Mouse (Mus musculus) embryo, embryonic 10 days (tissue): ENCODE results near the gene Incenp.
"Not testable (repeated sequence)": the region's sequence is repeated elsewhere in the genome, so short reads cannot be mapped to it uniquely, and the experiment has no call there.

ENCODE experiments used
- DNase-seq: peaks from one replicate; pipeline ENCODE4 v3.0.0-alpha.2; 2015; ENCODE audit warnings: low spot score

Gene Incenp

DNA sequence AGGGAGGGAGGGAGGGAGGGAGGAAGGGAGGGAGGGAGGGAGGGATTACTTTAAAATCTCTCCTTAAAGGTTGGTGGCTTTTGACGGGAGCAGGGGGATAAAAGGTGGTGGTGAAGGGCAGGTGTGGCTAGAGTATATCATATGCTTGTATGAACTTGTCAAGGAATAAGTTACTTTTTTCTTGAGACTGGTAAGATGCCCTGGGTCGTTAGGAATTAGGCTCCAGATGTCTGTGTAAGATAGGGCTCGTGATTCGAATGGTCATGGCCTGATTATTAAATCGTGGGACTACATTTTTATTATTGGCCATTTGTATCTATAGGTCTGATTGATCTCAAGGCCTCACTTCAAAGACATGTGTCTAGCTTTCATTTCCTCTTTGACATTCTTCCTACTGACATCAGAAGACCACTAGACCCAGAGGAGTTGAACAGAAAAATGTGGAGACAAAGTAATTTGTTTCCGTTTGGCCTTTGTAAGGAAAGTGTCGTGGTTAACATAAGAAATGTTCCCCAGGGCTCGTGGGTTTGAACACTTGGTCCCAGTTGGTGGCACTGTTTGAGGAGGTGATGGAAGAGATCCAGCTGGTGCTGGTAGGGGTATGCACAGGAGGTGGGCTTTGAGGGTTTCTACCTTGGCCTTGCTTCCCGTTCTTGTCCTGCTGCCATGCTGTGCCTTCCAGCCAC, 19.0 kb upstream of the Incenp start:
- DNase-seq, result no peak

DNA sequence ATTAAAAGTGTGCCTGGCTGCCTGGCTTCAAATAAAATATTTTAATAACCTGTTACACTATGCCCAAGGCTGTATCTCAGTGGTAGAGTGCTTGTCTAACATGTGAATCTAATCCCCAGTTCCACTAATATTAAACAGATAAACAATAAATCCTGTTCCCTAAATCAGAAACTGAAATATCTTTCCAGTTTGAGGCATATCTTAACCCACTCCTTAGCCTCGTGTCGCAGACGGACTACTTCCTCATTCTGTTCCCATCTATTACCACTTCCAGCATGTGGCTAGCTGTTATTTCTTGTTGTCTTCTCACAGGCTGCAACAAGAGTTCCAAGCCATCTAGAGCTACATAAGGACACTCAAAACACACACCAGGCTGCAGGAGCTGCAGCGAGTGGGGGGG, 18.4 kb upstream of the Incenp start:
- no peak for DNase-seq

DNA sequence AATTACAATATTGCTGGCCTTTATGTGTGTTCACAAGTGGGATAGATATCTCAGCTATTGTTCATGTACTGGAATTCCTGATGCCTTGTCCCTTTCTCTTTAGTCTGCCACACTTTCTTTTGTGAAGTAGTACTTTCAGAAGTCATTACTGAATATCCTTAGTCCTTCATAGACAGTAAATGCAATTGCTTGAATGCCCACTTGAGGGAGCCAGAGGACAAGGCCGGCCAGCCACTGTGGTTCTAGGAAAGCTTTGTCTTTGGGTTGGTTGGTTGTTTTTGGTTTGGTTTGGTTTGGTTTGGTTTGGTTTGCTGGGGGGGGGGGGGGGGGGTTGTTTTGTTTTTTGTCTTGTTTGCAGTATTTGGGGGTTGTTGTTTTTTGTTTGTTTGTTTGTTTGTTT, 16.6 kb upstream of the Incenp start:
- DNase-seq, result peak; percentile 90

DNA sequence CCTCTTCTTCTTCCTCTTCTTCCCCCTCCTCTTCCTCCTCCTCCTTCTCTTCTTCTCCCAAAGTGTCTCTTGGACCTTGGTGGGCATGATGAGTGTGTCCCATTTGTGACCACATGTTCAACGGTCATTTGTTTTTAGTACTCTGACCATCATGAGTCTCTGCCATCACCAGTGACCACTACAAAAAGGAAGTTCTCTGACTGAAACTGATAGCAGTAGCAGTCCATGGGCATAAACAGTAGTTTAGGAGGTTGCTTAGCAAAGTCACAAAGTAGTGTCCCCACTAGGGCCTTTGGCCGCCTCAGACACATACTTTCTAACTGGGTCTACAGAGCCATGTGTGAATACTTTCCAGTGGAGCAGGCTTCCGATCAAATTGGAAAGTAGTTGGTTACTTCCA, 15.0 kb upstream of the Incenp start:
- no peak for DNase-seq

DNA sequence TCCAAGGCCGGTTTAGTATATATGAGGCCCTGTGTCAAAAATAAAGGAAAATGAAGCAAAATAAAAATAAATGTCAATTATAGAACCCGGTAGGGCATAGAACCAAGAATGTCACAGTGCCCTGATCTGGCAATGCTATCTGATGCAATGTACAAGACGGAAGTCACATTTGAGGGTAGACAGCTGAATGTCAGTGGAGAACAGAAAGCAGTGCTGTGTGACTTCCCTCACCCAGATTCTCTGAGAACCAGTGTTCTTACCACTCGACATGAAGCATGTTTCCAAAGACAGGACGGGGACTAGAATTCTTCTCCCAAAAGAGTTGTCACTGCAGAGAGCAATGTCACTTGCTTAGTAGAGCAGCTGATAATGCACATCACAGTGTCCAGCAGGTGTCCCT, 14.4 kb upstream of the Incenp start:
- no peak for DNase-seq

DNA sequence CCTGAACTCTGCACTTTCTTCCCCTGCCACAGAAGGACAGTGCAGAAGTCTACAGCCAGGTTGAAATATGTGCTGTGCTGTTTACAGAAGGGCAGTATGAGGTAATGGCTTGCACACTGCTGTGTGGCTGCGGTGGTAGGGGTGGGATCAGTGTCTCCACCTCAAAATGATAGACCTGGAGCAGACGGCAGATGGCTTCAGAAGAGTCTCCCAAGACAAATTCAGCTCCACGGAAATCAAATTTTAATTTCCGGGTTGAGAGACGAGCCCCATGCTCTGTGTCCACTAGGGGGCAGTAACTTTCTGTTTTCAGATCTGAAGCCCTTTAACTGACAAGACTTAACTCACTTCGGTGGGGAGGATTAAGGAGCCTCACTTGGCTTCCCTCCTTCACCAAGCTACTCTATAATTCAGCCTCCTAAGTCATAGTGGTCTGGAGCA, 12.0 kb upstream of the Incenp start:
- peak; percentile 77 for DNase-seq

DNA sequence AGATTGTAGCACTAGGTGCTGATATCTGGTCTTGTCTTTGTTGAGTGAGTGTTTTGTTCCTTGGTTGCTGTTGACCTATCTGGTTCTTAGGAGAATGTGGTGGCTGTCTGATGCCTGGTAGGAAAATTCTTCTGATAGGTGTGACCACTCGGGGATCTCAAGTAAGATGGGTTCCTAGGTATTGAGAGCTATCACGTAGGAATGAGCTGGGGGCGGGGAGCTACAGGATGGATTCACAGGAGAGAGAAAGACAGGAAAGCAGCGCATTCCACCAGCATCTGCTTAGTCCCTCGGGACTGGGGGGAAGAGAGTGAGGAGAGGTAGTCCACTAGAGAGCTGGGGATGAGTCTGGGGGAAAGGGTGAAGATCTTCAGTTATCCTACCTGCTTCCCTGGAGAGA, 10.0 kb upstream of the Incenp start:
- no peak for DNase-seq

DNA sequence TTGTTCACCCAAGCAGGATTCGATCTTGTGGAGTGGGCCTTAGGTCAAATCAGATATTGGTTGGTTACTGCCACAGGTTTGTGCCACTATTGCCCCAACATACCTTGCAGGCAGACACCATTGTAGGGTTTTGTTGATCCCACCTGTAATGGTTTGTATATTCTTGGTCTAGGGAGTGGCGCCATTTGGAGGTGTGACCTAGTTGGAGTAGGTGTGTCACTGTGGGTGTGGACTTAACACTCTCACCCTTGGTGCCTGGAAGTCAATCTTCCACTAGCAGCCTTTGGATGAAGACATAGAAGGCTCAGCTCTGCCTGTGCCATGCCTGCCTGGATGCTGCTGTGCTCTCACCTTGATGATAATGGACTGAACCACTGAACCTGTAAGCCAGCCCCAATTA, 1.3 kb upstream of the Incenp start:
- not testable (repeated sequence) for DNase-seq

DNA sequence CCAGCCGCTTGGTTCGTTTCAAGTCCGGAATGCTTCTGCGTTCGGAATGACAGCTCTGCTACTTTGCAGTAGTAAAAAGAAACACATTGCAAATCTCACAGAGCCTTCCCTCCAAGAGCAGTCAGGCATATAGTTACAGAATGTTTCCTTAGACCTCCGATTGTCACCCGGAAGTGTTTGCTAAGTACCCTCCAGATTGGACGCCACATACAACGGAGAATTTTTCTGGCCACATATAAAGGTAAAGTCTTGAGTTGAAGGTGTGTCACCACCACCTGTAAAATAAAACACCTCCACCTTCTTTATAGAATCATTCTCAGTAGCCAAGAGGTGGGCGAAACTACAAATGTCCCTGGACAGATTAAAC, 412 bp upstream of the Incenp start:
- no peak for DNase-seq

DNA sequence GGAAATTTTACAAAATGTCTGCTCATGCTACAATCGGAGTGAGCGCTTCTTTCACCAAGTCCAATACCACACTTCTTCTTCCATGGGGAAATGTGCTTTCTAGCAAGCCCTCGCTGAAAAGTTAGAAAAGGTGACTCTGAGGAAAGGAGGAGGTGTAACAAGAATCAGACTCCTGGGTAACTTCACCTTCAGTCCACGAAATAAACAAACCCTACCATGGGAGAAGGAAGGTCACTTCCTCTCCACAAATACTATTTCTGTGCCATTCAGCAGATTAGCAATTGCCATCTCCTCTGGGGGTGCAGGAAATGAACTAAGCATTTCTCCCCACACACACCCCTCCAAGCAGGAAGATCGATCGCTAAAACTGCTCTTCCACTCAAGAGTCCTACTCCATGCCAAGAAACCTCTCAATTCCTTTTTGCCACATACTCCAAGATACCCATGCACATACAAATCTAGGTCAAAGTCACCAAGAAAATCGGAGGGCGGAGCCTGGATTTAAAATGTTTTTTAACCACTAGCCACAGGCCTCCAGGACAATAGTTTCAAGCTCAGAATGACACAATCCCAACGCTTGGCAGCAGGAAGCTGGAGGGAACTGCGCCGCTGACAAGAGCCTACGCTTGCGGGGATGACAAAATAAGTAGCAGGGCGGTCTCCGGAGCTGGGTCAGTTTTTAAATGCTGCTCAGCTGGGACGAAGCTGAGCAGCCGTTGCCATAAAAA, 848 bp downstream of the Incenp start:
- DNase-seq, result peak; percentile 35

DNA sequence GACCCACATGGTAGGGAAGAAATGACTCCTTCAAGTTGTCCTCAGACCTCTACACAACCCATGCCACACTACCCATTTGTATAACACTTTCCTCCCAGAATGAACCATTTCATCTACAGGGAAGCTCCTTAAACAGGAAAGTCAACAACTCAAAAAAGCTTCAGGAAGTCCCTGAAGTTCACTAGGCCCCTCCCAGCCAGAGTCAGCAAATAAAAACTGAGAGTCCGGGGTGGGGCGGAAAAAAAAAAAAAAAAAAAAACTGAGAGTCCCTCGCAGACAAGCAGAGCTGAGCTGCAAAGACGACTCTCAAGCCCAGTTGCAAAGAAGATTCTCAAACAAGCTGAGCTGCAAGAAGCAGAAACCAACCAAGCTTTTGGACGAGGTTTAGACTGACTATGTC, 3.3 kb downstream of the Incenp start:
- no peak for DNase-seq

DNA sequence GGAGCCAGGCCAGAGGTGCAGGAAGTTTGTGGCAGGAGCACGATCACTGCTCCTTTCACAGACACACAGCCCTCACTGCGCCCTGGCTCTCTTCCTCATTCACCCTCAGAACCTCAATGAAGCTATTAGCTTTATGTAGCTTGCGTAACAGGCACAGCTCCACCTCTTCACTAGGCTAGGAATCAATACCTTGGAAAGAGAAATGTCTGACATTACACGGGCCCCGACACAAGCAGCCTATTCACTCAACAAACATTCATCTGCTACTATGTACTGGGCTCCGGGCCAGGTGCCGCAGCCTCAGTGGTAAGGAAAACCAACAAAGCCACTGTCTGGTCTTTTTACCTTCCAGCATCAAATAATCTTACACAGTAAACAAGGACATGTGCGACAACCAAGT, 12.6 kb downstream of the Incenp start:
- no peak for DNase-seq

DNA sequence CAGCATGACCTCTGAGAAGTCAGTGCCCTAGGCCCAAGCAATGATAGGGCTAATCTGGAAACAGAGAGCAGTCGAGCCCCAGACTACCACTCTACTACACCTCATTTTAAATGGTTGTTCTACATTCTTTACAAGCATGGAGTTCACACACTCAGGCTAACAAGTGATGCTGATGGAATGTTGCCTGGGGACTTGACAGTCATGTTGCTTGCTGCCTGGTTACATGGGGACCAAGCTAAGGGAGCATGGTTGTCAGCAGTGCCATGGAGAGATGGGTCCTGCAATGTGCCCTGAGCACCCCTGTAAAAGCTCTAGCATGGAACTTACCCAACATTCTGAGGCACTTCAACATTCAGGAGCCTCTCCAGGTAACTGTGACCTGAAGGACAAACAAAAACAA, 13.0 kb downstream of the Incenp start:
- DNase-seq, result no peak

DNA sequence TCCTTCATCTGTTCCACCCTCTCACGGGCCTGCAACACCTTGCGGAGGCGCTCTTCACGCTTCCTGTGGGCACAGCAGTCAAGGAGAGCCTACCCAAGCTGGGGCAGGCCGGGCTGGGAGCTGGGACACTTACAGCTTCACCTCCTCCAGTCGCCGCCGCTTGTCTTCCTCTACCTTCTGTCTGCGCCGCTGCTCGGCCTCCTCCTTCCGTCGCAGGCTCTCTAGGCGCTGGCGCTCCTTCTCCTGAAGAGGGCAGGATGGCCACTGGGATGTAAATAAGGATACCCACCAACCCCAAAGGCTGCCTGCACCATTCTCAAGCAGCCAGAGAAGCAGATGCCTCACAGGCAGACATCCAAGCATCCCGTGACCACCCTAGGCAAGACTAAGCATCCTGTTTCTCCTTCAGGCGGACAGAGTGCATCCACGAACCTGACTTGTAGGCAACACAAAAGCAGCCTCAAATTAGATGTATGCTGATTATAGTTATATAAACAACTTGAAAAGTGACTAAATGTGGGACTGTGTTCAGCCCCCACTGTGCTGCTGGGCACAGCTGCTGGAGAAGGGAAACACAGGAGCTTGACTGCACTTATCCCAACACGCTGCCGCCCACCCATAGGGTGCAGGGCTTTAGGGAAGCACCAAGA, 21.0 kb downstream of the Incenp start:
- no peak for DNase-seq

DNA sequence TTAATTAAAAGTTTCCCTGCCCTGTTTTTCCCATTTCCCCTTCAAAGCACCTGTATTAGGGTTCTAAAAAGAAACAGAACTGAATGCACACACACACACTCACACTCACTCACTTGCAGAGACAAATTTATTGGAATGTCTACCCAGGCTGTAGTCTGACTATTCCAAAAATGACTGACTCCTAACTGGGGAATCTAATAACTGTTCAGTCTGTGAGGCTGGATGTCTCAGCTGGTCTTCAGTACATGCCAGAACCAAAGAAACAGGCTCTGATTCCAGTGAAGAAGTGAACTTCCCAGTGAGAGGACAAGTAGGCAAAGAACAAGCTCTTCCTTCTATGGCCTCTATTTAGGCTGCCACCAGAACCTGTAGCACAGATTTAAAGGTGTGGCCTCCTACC, 33.9 kb downstream of the Incenp start:
- DNase-seq, result no peak

DNA sequence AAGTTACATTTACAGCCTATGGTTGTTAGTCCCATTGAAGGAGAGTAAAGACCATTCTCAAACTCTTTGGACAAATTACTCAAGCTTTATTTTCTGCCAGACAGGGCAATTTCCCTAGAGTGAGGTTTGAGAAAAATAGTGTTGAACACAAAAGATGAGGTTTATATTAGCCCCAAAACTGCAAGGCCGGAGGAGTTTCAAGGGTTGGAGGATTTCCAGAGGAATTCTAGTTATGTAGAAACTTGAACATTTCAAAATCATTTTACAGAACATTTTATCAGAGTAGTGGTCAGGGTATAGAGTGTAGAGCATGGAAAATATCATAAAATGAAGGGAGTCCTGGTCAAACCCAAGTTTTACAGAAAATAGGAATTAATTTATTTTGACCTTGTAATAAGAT, 34.5 kb downstream of the Incenp start:
- DNase-seq, result no peak

DNA sequence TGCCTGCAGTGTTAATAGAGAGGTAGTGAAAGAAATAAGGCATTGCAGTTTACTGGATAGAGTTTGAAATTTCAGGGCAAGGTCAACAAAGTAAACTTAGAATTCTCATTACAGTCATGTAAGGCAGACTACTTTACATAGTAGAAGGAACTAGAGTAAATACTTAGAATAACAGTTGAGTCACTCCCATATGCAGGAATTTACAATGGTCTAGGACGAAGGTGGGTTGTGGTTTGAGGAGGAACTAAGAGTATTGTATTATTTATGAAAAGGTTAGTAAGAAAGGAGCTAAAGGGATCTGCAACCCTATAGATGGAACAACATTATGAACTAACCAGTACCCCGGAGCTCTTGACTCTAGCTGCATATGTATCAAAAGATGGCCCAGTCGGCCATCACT, 38.5 kb downstream of the Incenp start:
- DNase-seq, result not testable (repeated sequence)

DNA sequence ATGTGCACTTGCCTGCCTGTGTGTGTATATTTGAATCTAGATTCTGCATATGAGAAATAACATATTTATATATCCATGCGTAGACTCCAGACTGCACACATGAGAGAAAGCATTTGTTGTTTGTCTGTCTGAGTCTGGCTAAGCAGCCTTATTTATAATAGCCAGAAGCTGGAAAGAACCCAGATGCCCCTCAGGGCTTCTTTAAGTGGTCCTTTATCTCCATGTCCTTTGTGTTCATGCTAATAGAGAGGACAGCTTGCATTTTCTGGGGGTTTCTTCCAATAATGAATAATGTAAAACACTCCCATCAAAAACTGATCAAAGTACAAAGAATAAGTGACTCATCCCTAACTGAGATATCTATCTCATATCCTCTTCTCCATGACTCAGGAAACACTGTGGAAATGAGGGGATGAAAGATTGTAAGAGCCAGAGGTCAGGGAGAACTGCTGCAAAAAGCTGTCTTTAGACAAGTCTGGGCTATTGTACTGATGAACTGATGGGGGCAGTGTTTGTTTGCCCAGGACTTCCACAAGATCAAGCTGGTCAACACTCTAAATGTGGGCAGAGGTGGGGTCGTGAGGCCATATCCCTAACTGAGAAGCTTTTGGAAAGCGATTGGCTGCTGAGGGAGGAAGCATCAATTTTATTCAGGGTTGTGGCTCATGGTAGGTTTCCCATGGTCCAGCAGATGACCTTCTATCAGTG, 49.8 kb downstream of the Incenp start:
- not testable (repeated sequence) for DNase-seq

DNA sequence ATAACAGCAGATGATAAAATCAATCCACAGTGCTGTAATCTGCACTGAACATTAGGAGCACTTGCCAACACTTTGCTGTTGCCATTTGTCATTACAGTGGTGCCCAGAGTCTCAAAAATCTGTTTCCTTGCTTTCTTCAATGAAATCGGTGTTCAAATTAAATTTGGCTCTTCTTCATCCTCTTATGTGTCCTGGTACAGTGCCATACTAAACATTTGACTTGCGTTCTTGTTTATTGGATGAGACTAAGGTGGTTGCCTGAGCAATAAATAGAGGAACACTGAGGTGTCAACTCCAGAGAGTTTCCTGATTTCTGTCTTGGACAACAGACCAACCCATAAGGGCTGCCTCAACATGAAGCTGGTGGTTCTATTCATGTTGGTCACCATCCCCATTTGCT, 52.1 kb downstream of the Incenp start, which contains the start of gene Scgb2a2:
Scgb2a2 (plus strand) TSS at position 301 of the 400 bp plus-strand sequence.
- no peak for DNase-seq

DNA sequence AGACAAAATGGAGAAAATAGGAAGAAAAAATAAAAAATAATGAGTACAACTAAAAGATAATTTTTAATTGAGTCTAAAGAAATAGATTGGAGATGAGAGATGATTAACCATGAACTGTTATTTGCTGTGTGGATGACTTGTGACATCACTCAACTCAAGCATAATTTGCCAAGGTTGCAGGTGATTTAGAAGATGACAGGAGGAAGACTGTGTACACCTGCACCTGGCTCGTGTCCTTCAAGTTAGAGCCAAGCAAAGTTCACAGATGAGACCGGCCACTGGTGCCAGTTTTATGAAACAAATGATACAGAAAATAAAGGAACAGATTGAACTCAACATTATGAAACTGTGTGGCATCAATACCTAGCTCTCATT, 62.0 kb downstream of the Incenp start:
- DNase-seq, result no peak

DNA sequence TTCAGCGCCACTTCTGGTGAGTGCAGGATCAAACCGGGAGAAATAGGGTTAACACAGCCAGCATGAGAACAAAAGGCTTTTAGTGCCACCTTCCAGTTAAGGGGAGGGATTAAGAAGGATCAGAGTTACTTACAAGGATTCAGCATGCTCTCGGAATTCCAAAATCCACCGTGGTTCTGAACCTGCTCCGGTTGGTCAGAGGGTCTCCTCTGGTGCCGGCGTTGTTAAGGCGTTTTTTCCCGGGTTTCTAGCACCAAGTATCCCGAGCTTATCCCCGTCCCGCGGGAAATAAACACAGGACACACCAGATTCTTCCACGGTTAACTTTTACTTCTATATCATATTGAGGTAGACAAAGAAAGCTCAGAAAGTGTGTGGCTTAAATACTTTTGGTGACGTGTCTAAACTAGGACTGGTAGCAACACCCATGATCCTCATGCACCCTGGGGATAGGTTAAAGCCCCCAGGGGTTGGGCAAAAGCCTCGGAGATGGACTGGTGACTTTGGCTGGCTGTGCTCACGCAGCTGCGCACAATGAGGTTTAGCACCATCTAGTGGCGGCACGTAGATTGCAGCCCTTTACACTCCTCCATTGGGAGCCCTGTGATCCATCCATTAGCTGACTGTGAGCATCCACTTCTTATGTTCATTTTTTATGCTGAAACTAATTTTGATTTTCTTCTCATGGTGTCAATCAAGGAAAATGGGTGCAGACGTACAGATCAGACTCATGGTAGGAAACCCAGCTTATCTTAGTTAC, 62.6 kb downstream of the Incenp start:
- not testable (repeated sequence) for DNase-seq
